In genomic region chr13:91854412-91854811, GRCm38 (mm10) we compare ENCODE assay signal across 19 mouse cellular contexts. TPM values are rescaled to one million over a fixed set of nuclear protein-coding genes. Genes with fewer than 3 reads are reported as not detected.
"Had no signal": no experiment of that assay in that cellular context is flagged by ENCODE, and none has a peak within 500 bp of the region (broad histone marks: within the 10 kb centered on the region; RNA-seq: fewer than 3 reads in every experiment).

No protein-coding gene starts in this region.

- H3K9ac ChIP-seq: lung, embryonic 14.5 days; midbrain, embryonic 12.5 days; neural tube, embryonic 12.5 days; stomach, embryonic 15.5 days had no signal

- H3K9me3 ChIP-seq: midbrain, embryonic 10.5 days; midbrain, embryonic 12.5 days; neural tube, embryonic 12.5 days; stomach, embryonic 15.5 days had no signal

- H3K36me3 ChIP-seq: midbrain, embryonic 10.5 days; midbrain, embryonic 12.5 days; neural tube, embryonic 12.5 days; stomach, embryonic 15.5 days had no signal

- ATAC-seq: midbrain, embryonic 16.5 days had no signal

- DNase-seq: lung, adult 18-20 months; lung, embryonic 14.5 days; lung, postnatal 10 days; lung, postnatal 4 days; midbrain, embryonic 14.5 days; right cerebral cortex, postnatal 14 days; thymus, adult 18-20 months; thymus, postnatal 14 days; thymus, postnatal 36 days had no signal

- H3K4me3 ChIP-seq: midbrain, embryonic 10.5 days; midbrain, embryonic 12.5 days; neural tube, embryonic 12.5 days; stomach, embryonic 15.5 days had no signal

- H3K27ac ChIP-seq: midbrain, embryonic 10.5 days; midbrain, embryonic 12.5 days; neural tube, embryonic 12.5 days; stomach, embryonic 15.5 days had no signal

- H3K4me2 ChIP-seq: lung, embryonic 14.5 days; midbrain, embryonic 12.5 days; neural tube, embryonic 12.5 days; stomach, embryonic 15.5 days had no signal

- H3K27me3 ChIP-seq: midbrain, embryonic 12.5 days; neural tube, embryonic 12.5 days; stomach, embryonic 15.5 days had no signal

- H3K4me1 ChIP-seq: midbrain, embryonic 12.5 days; neural tube, embryonic 12.5 days; stomach, embryonic 15.5 days had no signal

RNA-seq across cellular contexts. Expression of gene Ckmt2, which starts 22.3 kb away (rescaled TPM):
- total RNA-seq: megakaryocyte, adult 5-6 weeks; megakaryocyte-erythroid progenitor cell, adult 5-6 weeks; neutrophil, adult 5-6 weeks had no signal
- polyA plus RNA-seq: lung, embryonic 14.5 days; midbrain, embryonic 10.5 days; midbrain, embryonic 12.5 days; midbrain, embryonic 14.5 days; midbrain, embryonic 16.5 days; neural tube, embryonic 12.5 days; neural tube, embryonic 14.5 days; thymus, postnatal 0 days had no signal
